Mouse (Mus musculus): ENCODE measurements at regions not wholly inside any gene's neighbourhood (a gene's known extent, or its start where the extent isn't known, plus 50 kb on each side); places are given as distances from the start of the nearest gene placed in this dataset.
"Not testable (repeated sequence)": the region's sequence is repeated elsewhere in the genome, so short reads cannot be mapped to it uniquely, and the experiment has no call there.

- no peak for DNase-seq
Observed at GRCm38 (mm10) chr8:83837637-83838378, 62.1 kb upstream of the Adgrl1 start.

GRCm38 (mm10) chr8:83829851-83830250 is 70.1 kb upstream of the Adgrl1 start:
- DNase-seq: no peak

GRCm38 (mm10) chr8:83824925-83825680 is 74.8 kb upstream of the Adgrl1 start:
- peak; percentile 41 to 59 for DNase-seq

- DNase-seq: no peak
Observed at GRCm38 (mm10) chr8:83819086-83819485, 78.0 kb upstream of the Adgre5 start.

- DNase-seq: no peak
Observed at GRCm38 (mm10) chr8:83810651-83811050, 69.5 kb upstream of the Adgre5 start.

- peak; percentile 41 to 67 for DNase-seq
Observed at GRCm38 (mm10) chr8:83805612-83806011, 64.5 kb upstream of the Adgre5 start.

- not testable (repeated sequence) for DNase-seq
Observed at GRCm38 (mm10) chr8:83803312-83803711, 62.2 kb upstream of the Adgre5 start.

- no peak for DNase-seq
Observed at GRCm38 (mm10) chr8:83802506-83802905, 61.4 kb upstream of the Adgre5 start.

GRCm38 (mm10) chr8:83799607-83799950 is 58.5 kb upstream of the Adgre5 start:
- peak in 1 of 2 experiments; percentile 39 for DNase-seq

- DNase-seq: no peak
Observed at GRCm38 (mm10) chr8:83798881-83799606, 57.9 kb upstream of the Adgre5 start.

GRCm38 (mm10) chr8:83793491-83794238 is 52.5 kb upstream of the Adgre5 start:
- no peak for DNase-seq

All from lung, adult 18-20 months (tissue).